Mouse (Mus musculus) midbrain, embryonic 14.5 days (tissue): ENCODE measurements at regions not wholly inside any gene's neighbourhood (a gene's known extent, or its start where the extent isn't known, plus 50 kb on each side); places are given as distances from the start of the nearest gene placed in this dataset.
A peak's percentile ranks its signal among the peaks of the same experiment; 100 is the strongest.
"Not testable (repeated sequence)": the region's sequence is repeated elsewhere in the genome, so short reads cannot be mapped to it uniquely, and the experiment has no call there.

Source experiments
- ATAC-seq: fragments of 200-750 bp; cut with Nextera tagmentation; 2 replicates; pipeline ENCODE4 v1.8.0; 2017; ENCODE audit warnings: moderate number of reproducible peaks, moderate library complexity; ENCODE audit not compliant: low FRiP score, low TSS enrichment
- DNase-seq: peaks from one replicate; pipeline ENCODE4 v3.0.0-alpha.2; 2015
- H3K27ac ChIP-seq: fragments of 300-500 bp; sonication (generic); replicated peaks from 2 replicates; pipeline ENCODE4 v1.5.1; 2014; ENCODE audit warnings: mild to moderate bottlenecking, low read depth, low read length, moderate library complexity
- H3K27me3 ChIP-seq: fragments of 300-500 bp; sonication (generic); 2 replicates; pipeline ENCODE4 v1.6.1; 2014; ENCODE audit warnings: low read length, control low read depth, mixed read lengths; ENCODE audit not compliant: control insufficient read depth, insufficient read depth
- H3K36me3 ChIP-seq: fragments of 300-500 bp; sonication (generic); 2 replicates; pipeline ENCODE4 v1.6.1; 2014; ENCODE audit warnings: low read length, control low read depth; ENCODE audit not compliant: control insufficient read depth, insufficient read depth
- H3K4me1 ChIP-seq: fragments of 300-500 bp; sonication (generic); 2 replicates; pipeline ENCODE4 v1.6.1; 2014; ENCODE audit warnings: mild to moderate bottlenecking, antibody characterized with exemption, low read length, control low read depth; ENCODE audit not compliant: control insufficient read depth, insufficient read depth
- H3K4me2 ChIP-seq: fragments of 300-500 bp; sonication (generic); 2 replicates; pipeline ENCODE4 v1.6.1; 2014; ENCODE audit warnings: mild to moderate bottlenecking, low read length, moderate library complexity
- H3K4me3 ChIP-seq: fragments of 300-500 bp; sonication (generic); replicated peaks from 2 replicates; pipeline ENCODE4 v1.5.1; 2014; ENCODE audit warnings: low read depth, low read length
- H3K9ac ChIP-seq: fragments of 300-500 bp; sonication (generic); replicated peaks from 2 replicates; pipeline ENCODE4 v1.6.1; 2014; ENCODE audit warnings: mild to moderate bottlenecking, low read length, moderate library complexity
- H3K9me3 ChIP-seq: fragments of 300-500 bp; sonication (generic); 2 replicates; pipeline ENCODE4 v1.6.1; 2016; ENCODE audit warnings: low read length, control low read depth, mixed read lengths; ENCODE audit not compliant: control insufficient read depth
- WGBS: fragments of 180-500 bp; shearing (Covaris S2); extraction: QIAGEN DNeasy Blood & Tissue Kit; methylation state at CpG from one replicate; pipeline ENCODE4 v1.1.7; 2014; 5-methylcytosine and 5-hydroxymethylcytosine counted together

GRCm38 (mm10) chr10:120284785-120285184, 57.9 kb downstream of the Llph start:
- Histone ChIP-seq H3K4me1 (no peaks in the 10 kb centered on the region), H3K36me3 (no peaks in the 10 kb centered on the region), H3K4me2 (no peak overlapping the region), H3K4me3 (no peak overlapping the region), H3K9ac (no peak overlapping the region), H3K27ac (no peak overlapping the region), H3K9me3 (no peaks in the 10 kb centered on the region), H3K27me3 (no peaks in the 10 kb centered on the region)
- 80% methylated on average over 6 of the region's 6 CpGs for WGBS
- DNase-seq (no peak), ATAC-seq (no peak)

GRCm38 (mm10) chr10:120291912-120292311, 65.0 kb downstream of the Llph start:
- no peaks in the 10 kb centered on the region for H3K9me3 ChIP-seq
- H3K4me1 ChIP-seq: peaks cover 6% of the 10 kb centered on the region; the same call in 1 of the 2 replicates
- DNase-seq (no peak), ATAC-seq (no peak)
- no peak overlapping the region for H3K4me3 ChIP-seq
- no peaks in the 10 kb centered on the region for H3K27me3 ChIP-seq
- H3K9ac ChIP-seq: no peak overlapping the region
- H3K36me3 ChIP-seq: no peaks in the 10 kb centered on the region
- no peak overlapping the region for H3K27ac ChIP-seq
- no peak overlapping the region for H3K4me2 ChIP-seq
- WGBS: 96% methylated on average over 3 of the region's 3 CpGs

- not testable (repeated sequence) for ATAC-seq, H3K27ac ChIP-seq, H3K27me3 ChIP-seq, H3K9ac ChIP-seq, H3K4me3 ChIP-seq, H3K4me2 ChIP-seq, DNase-seq, H3K36me3 ChIP-seq, H3K9me3 ChIP-seq, H3K4me1 ChIP-seq
- WGBS: 92% methylated on average over 13 of the region's 13 CpGs
Observed at GRCm38 (mm10) chr10:120293381-120293780, 66.5 kb downstream of the Llph start.

GRCm38 (mm10) chr10:120294487-120294886, 67.6 kb downstream of the Llph start:
- H3K9me3 ChIP-seq: no peaks in the 10 kb centered on the region
- WGBS: 40% methylated on average over 9 of the region's 9 CpGs
- H3K4me3 ChIP-seq: no peak overlapping the region
- H3K4me1 ChIP-seq: peaks cover 6% of the 10 kb centered on the region; the same call in 1 of the 2 replicates
- ATAC-seq (no peak), DNase-seq (peak; percentile 57)
- H3K36me3 ChIP-seq: no peaks in the 10 kb centered on the region
- no peak overlapping the region for H3K27ac ChIP-seq
- H3K4me2 ChIP-seq: peak overlapping the region; percentile 27; the same call in 1 of the 2 replicates
- H3K27me3 ChIP-seq: no peaks in the 10 kb centered on the region
- no peak overlapping the region for H3K9ac ChIP-seq

GRCm38 (mm10) chr10:120297311-120297710, 70.4 kb downstream of the Llph start:
- Histone ChIP-seq H3K4me1 (peaks cover 6% of the 10 kb centered on the region; the same call in 1 of the 2 replicates), H3K4me2 (no peak overlapping the region), H3K27me3 (no peaks in the 10 kb centered on the region), H3K9me3 (no peaks in the 10 kb centered on the region), H3K9ac (no peak overlapping the region), H3K36me3 (no peaks in the 10 kb centered on the region), H3K4me3 (no peak overlapping the region), H3K27ac (no peak overlapping the region; the same call in 1 of the 2 replicates)
- no peak for ATAC-seq
- peak; percentile 38 for DNase-seq

GRCm38 (mm10) chr10:120298293-120298927, 71.5 kb downstream of the Llph start:
- H3K9ac ChIP-seq: no peak overlapping the region
- H3K4me2 ChIP-seq: no peak overlapping the region
- 84% methylated on average over 14 of the region's 14 CpGs for WGBS
- no peak overlapping the region for H3K27ac ChIP-seq
- peaks cover 6% of the 10 kb centered on the region; the same call in 1 of the 2 replicates for H3K4me1 ChIP-seq
- H3K9me3 ChIP-seq: no peaks in the 10 kb centered on the region
- no peak for ATAC-seq
- no peak overlapping the region for H3K4me3 ChIP-seq
- DNase-seq: no peak
- H3K27me3 ChIP-seq: no peaks in the 10 kb centered on the region
- H3K36me3 ChIP-seq: no peaks in the 10 kb centered on the region

GRCm38 (mm10) chr10:120306010-120306409, 79.1 kb downstream of the Llph start:
- H3K4me2 ChIP-seq: no peak overlapping the region
- ATAC-seq: no peak
- H3K9ac ChIP-seq: no peak overlapping the region
- H3K27me3 ChIP-seq: no peaks in the 10 kb centered on the region
- 0 out of 2 replicates have a peak, but pooled peaks cover 4% of the 10 kb centered on the region for H3K4me1 ChIP-seq
- no peak overlapping the region for H3K4me3 ChIP-seq
- DNase-seq: peak; percentile 68
- no peaks in the 10 kb centered on the region for H3K36me3 ChIP-seq
- H3K27ac ChIP-seq: no peak overlapping the region
- WGBS: 40% methylated on average over 5 of the region's 5 CpGs
- no peaks in the 10 kb centered on the region for H3K9me3 ChIP-seq

- H3K9ac ChIP-seq: no peak overlapping the region
- H3K27me3 ChIP-seq: no peaks in the 10 kb centered on the region
- no peak overlapping the region for H3K27ac ChIP-seq
- ATAC-seq (no peak), DNase-seq (no peak)
- no peak overlapping the region for H3K4me2 ChIP-seq
- no peaks in the 10 kb centered on the region for H3K36me3 ChIP-seq
- H3K4me3 ChIP-seq: no peak overlapping the region
- H3K4me1 ChIP-seq: 0 out of 2 replicates have a peak, but pooled peaks cover 3% of the 10 kb centered on the region
- WGBS: 65% methylated on average over 5 of the region's 5 CpGs
- H3K9me3 ChIP-seq: no peaks in the 10 kb centered on the region
Observed at GRCm38 (mm10) chr10:120308681-120309080, 81.8 kb downstream of the Llph start.
